Mouse (Mus musculus): ENCODE measurements at regions not wholly inside any gene's neighbourhood (a gene's known extent, or its start where the extent isn't known, plus 50 kb on each side); places are given as distances from the start of the nearest gene placed in this dataset.

DNA sequence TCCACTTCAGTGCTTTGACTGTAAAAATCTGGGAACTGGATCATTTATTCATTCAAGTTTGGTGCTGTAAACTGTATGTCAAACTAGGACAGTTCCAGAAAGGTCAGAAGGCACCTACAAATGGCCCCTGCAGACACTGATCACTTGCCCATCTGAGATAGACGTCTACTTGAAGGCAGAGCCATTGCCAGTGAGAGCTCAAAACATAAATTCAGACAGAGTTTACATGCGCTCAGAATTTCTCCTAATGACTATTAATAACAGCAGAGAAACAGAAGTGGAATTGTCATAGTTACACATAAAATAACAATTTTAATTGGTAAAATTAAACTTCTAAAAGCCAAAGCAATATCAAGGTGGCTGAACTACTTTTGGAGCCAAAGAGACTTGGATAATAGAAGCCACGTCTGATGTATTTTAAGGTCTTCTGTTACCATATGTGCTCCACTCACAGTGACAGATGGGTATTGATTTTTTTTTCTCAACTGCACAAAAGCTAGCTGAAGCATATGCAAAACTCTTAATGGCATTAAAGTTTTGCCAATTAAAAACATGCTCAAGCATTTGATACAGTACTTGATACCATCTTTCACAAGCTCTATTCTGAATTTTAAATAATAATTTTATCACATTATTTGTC, 401.8 kb downstream of the Nova1 start:
- H3K36me3 ChIP-seq (ENCODE audit: control insufficient read depth, insufficient read depth, low read length): no peaks in the 10 kb centered on the region
- no peaks in the 10 kb centered on the region for H3K9me3 ChIP-seq (ENCODE audit: control insufficient read depth, low read length)
- WGBS: 81% methylated on average over 3 of the region's 3 CpGs
- ATAC-seq (replicated peaks; ENCODE audit: low FRiP score) (no peak), DNase-seq (ENCODE audit: low spot score) (no peak)
- no peaks in the 10 kb centered on the region for H3K4me1 ChIP-seq (replicated peaks; ENCODE audit: control insufficient read depth, insufficient read depth, low read length)
- H3K4me3 ChIP-seq (ENCODE audit: low read depth, low read length): no peak overlapping the region
- H3K27ac ChIP-seq (ENCODE audit: low read depth, low read length): no peak overlapping the region
- H3K9ac ChIP-seq (ENCODE audit: low read depth, low read length): no peak overlapping the region
- H3K27me3 ChIP-seq (replicated peaks; ENCODE audit: control insufficient read depth, insufficient read depth, low read length): no peaks in the 10 kb centered on the region
- H3K4me2 ChIP-seq: no peak overlapping the region

DNA sequence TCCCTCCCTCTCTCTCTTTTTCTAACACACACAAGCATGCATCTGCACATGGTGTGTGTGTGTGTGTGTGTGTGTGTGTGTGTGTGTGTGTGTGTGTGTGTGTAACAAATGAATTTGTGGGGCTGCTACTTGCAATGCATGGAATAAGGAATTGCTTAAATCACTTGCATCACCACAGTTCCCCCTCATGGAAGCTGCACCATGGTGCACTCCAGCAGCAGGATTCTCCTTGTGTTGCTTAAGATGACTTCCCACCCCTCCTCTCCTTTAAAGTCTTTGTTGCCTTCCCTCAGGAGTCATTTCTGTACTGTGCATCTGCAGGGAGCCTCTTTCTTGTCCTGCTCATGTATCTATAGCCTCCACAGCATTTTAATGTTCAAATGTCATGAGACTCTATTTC, 402.5 kb downstream of the Nova1 start:
- no peak for DNase-seq (ENCODE audit: low spot score)
- H3K27me3 ChIP-seq (replicated peaks; ENCODE audit: control insufficient read depth, insufficient read depth, low read length): no peaks in the 10 kb centered on the region
- H3K4me3 ChIP-seq (ENCODE audit: low read depth, low read length): no peak overlapping the region
- no peaks in the 10 kb centered on the region for H3K9me3 ChIP-seq (ENCODE audit: control insufficient read depth, low read length)
- no peak for ATAC-seq (replicated peaks; ENCODE audit: low FRiP score)
- H3K27ac ChIP-seq (ENCODE audit: low read depth, low read length): no peak overlapping the region
- no peak overlapping the region for H3K9ac ChIP-seq (ENCODE audit: low read depth, low read length)
- H3K4me2 ChIP-seq: no peak overlapping the region
- no peaks in the 10 kb centered on the region for H3K4me1 ChIP-seq (replicated peaks; ENCODE audit: control insufficient read depth, insufficient read depth, low read length)
- no peaks in the 10 kb centered on the region for H3K36me3 ChIP-seq (ENCODE audit: control insufficient read depth, insufficient read depth, low read length)

GRCm38 (mm10) chr12:46405674-46406073, 413.1 kb downstream of the Nova1 start:
- peak; percentile 99 for ATAC-seq (replicated peaks; ENCODE audit: low FRiP score)
- Histone ChIP-seq H3K9me3 (ENCODE audit: control insufficient read depth, low read length) (no peaks in the 10 kb centered on the region), H3K36me3 (ENCODE audit: control insufficient read depth, insufficient read depth, low read length) (no peaks in the 10 kb centered on the region), H3K27ac (ENCODE audit: low read depth, low read length) (0 out of 2 replicates have a peak overlapping the region, but pooled peaks have one; percentile 44), H3K4me1 (replicated peaks; ENCODE audit: control insufficient read depth, insufficient read depth, low read length) (no peaks in the 10 kb centered on the region), H3K4me2 (no peak overlapping the region), H3K4me3 (ENCODE audit: low read depth, low read length) (no peak overlapping the region), H3K27me3 (replicated peaks; ENCODE audit: control insufficient read depth, insufficient read depth, low read length) (no peaks in the 10 kb centered on the region), H3K9ac (ENCODE audit: low read depth, low read length) (no peak overlapping the region)
- no peak for DNase-seq (ENCODE audit: low spot score)

GRCm38 (mm10) chr12:46399653-46399975, 419.1 kb downstream of the Nova1 start:
- no peak overlapping the region for H3K9ac ChIP-seq (ENCODE audit: low read depth, low read length)
- ATAC-seq (replicated peaks; ENCODE audit: low FRiP score): peak; percentile 67; the same call in 1 of the 2 replicates

GRCm38 (mm10) chr12:46398875-46399652, 419.7 kb downstream of the Nova1 start:
- ATAC-seq (replicated peaks; ENCODE audit: low FRiP score): peak; percentile 49; the same call in 1 of the 2 replicates
- WGBS: 7% methylated on average over 23 of the region's 23 CpGs

More at GRCm38 (mm10) chr12:46399653-46399975, 419.1 kb downstream of the Nova1 start:
- Histone ChIP-seq H3K9me3 (ENCODE audit: control insufficient read depth, low read length) (no peaks in the 10 kb centered on the region), H3K4me1 (replicated peaks; ENCODE audit: control insufficient read depth, insufficient read depth, low read length) (no peaks in the 10 kb centered on the region), H3K36me3 (ENCODE audit: control insufficient read depth, insufficient read depth, low read length) (no peaks in the 10 kb centered on the region), H3K4me2 (peak overlapping the region; percentile 63), H3K27me3 (replicated peaks; ENCODE audit: control insufficient read depth, insufficient read depth, low read length) (peaks cover 13% of the 10 kb centered on the region; the same call in 1 of the 2 replicates), H3K27ac (ENCODE audit: low read depth, low read length) (no peak overlapping the region), H3K4me3 (ENCODE audit: low read depth, low read length) (peak overlapping the region; percentile 44)
- 3% methylated on average over 14 of the region's 14 CpGs for WGBS
- DNase-seq (ENCODE audit: low spot score): no peak

DNA sequence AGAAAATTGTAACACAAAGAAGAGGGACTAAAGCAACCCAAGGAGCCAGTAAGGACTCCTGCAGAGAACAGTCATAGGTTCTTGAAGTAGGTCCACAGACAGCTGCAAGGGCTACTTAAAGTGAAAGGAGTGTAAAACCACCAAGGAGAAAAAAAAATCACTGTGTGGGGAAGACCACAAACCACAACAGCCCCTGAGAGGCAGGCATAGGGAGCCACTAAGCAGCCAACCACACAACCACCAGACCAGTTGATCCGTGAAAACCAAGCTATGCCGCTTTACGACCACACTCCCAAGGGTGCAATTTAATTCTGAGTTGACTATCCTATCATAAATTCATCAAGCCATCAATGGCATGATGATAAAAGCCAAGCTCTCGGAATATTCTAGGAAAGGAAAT, 423.5 kb downstream of the Nova1 start:
- H3K4me2 ChIP-seq: no peak overlapping the region
- H3K4me1 ChIP-seq (replicated peaks; ENCODE audit: control insufficient read depth, insufficient read depth, low read length): no peaks in the 10 kb centered on the region
- no peak for DNase-seq (ENCODE audit: low spot score)
- H3K27me3 ChIP-seq (replicated peaks; ENCODE audit: control insufficient read depth, insufficient read depth, low read length): peaks cover 13% of the 10 kb centered on the region; the same call in 1 of the 2 replicates
- no peak overlapping the region for H3K4me3 ChIP-seq (ENCODE audit: low read depth, low read length)
- H3K9me3 ChIP-seq (ENCODE audit: control insufficient read depth, low read length): no peaks in the 10 kb centered on the region
- no peak overlapping the region for H3K27ac ChIP-seq (ENCODE audit: low read depth, low read length)
- 60% methylated on average over 4 of the region's 4 CpGs for WGBS
- no peaks in the 10 kb centered on the region for H3K36me3 ChIP-seq (ENCODE audit: control insufficient read depth, insufficient read depth, low read length)
- no peak overlapping the region for H3K9ac ChIP-seq (ENCODE audit: low read depth, low read length)
- ATAC-seq (replicated peaks; ENCODE audit: low FRiP score): no peak

More at GRCm38 (mm10) chr12:46398875-46399652, 419.7 kb downstream of the Nova1 start:
- H3K4me3 ChIP-seq (ENCODE audit: low read depth, low read length): peak overlapping the region; percentile 44
- peaks cover 13% of the 10 kb centered on the region; the same call in 1 of the 2 replicates for H3K27me3 ChIP-seq (replicated peaks; ENCODE audit: control insufficient read depth, insufficient read depth, low read length)
- no peak overlapping the region for H3K9ac ChIP-seq (ENCODE audit: low read depth, low read length)
- H3K4me2 ChIP-seq: peak overlapping the region; percentile 63
- H3K4me1 ChIP-seq (replicated peaks; ENCODE audit: control insufficient read depth, insufficient read depth, low read length): no peaks in the 10 kb centered on the region
- no peaks in the 10 kb centered on the region for H3K36me3 ChIP-seq (ENCODE audit: control insufficient read depth, insufficient read depth, low read length)
- no peak for DNase-seq (ENCODE audit: low spot score)
- no peaks in the 10 kb centered on the region for H3K9me3 ChIP-seq (ENCODE audit: control insufficient read depth, low read length)
- no peak overlapping the region for H3K27ac ChIP-seq (ENCODE audit: low read depth, low read length)

GRCm38 (mm10) chr12:46393769-46394168, 425.0 kb downstream of the Nova1 start:
- ATAC-seq (replicated peaks; ENCODE audit: low FRiP score) (no peak), DNase-seq (ENCODE audit: low spot score) (no peak)
- H3K4me3 ChIP-seq (ENCODE audit: low read depth, low read length): no peak overlapping the region
- no peak overlapping the region for H3K4me2 ChIP-seq
- H3K9ac ChIP-seq (ENCODE audit: low read depth, low read length): no peak overlapping the region
- no peaks in the 10 kb centered on the region for H3K36me3 ChIP-seq (ENCODE audit: control insufficient read depth, insufficient read depth, low read length)
- H3K9me3 ChIP-seq (ENCODE audit: control insufficient read depth, low read length): no peaks in the 10 kb centered on the region
- H3K27me3 ChIP-seq (replicated peaks; ENCODE audit: control insufficient read depth, insufficient read depth, low read length): peaks cover 2% of the 10 kb centered on the region; the same call in 1 of the 2 replicates
- no peak overlapping the region for H3K27ac ChIP-seq (ENCODE audit: low read depth, low read length)
- H3K4me1 ChIP-seq (replicated peaks; ENCODE audit: control insufficient read depth, insufficient read depth, low read length): no peaks in the 10 kb centered on the region

DNA sequence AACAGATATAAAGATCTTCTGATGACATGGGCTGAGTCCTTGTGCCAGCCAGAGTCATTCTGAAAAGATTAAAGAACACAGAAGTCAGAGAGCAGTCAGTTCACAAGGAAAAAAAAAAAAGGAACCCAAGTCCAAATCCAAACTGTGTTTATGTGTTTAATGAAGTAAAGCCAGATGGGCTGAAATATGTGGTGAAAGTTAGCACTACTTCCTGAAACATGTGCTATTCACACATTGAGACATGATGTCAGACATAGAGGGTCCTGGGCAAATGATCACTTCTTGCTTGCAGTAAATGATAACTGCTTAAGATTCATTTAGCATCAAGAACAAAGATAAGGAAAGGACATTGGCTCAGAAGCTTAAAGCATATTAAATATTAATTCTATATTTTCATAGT, 439.8 kb downstream of the Nova1 start:
- ATAC-seq (replicated peaks; ENCODE audit: low FRiP score) (no peak), DNase-seq (ENCODE audit: low spot score) (no peak)
- H3K27me3 ChIP-seq (replicated peaks; ENCODE audit: control insufficient read depth, insufficient read depth, low read length): no peaks in the 10 kb centered on the region
- H3K36me3 ChIP-seq (ENCODE audit: control insufficient read depth, insufficient read depth, low read length): no peaks in the 10 kb centered on the region
- no peaks in the 10 kb centered on the region for H3K9me3 ChIP-seq (ENCODE audit: control insufficient read depth, low read length)
- H3K4me3 ChIP-seq (ENCODE audit: low read depth, low read length): no peak overlapping the region
- no peak overlapping the region for H3K9ac ChIP-seq (ENCODE audit: low read depth, low read length)
- no peak overlapping the region for H3K4me2 ChIP-seq
- no peaks in the 10 kb centered on the region for H3K4me1 ChIP-seq (replicated peaks; ENCODE audit: control insufficient read depth, insufficient read depth, low read length)
- H3K27ac ChIP-seq (ENCODE audit: low read depth, low read length): no peak overlapping the region

DNA sequence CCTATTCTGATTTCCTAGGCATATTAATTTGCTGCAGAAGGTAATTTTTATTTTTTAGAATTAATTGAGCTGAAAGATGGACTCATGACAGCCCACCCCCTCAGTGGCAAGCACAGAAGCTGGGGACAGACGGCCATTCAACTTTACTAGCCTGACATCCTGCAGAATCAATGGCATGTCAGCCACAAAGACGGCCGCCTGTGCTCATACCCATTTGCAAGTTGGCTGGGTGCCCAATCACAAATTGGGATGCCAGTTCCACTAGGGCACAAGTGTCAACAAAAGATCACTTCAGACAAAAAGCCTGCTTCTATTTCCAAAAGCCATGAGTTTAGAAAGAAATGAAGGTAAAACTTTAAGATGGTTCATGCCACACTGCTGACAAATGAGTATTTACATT, 447.0 kb downstream of the Nova1 start:
- Histone ChIP-seq H3K27me3 (replicated peaks; ENCODE audit: control insufficient read depth, insufficient read depth, low read length) (no peaks in the 10 kb centered on the region), H3K4me1 (replicated peaks; ENCODE audit: control insufficient read depth, insufficient read depth, low read length) (no peaks in the 10 kb centered on the region), H3K4me2 (no peak overlapping the region), H3K4me3 (ENCODE audit: low read depth, low read length) (no peak overlapping the region), H3K9me3 (ENCODE audit: control insufficient read depth, low read length) (no peaks in the 10 kb centered on the region), H3K9ac (ENCODE audit: low read depth, low read length) (no peak overlapping the region), H3K27ac (ENCODE audit: low read depth, low read length) (no peak overlapping the region), H3K36me3 (ENCODE audit: control insufficient read depth, insufficient read depth, low read length) (no peaks in the 10 kb centered on the region)
- WGBS: 71% methylated on average over 3 of the region's 3 CpGs
- DNase-seq (ENCODE audit: low spot score) (no peak), ATAC-seq (replicated peaks; ENCODE audit: low FRiP score) (no peak)

Measured in liver, embryonic 11.5 days (tissue).